Mouse (Mus musculus) limb, embryonic 10.5 days (tissue): Measurements from ENCODE around the gene Mrap. TPM values are rescaled to one million over a fixed set of nuclear protein-coding genes. Genes with fewer than 3 reads are reported as not detected.

Source experiments
- DNase-seq: peaks from one replicate; pipeline ENCODE4 v3.0.0-alpha.2; 2017; ENCODE audit warnings: low spot score
- H3K27ac ChIP-seq: fragments of 300-500 bp; sonication (generic); 2 replicates; pipeline ENCODE4 v1.5.1; 2016; ENCODE audit warnings: mild to moderate bottlenecking
- H3K27me3 ChIP-seq: fragments of 300-500 bp; sonication (generic); 2 replicates; pipeline ENCODE4 v1.6.1; 2016; ENCODE audit warnings: low read depth, mild to moderate bottlenecking; ENCODE audit not compliant: poor library complexity, severe bottlenecking
- H3K36me3 ChIP-seq: fragments of 300-500 bp; sonication (generic); 2 replicates; pipeline ENCODE4 v1.6.1; 2016; ENCODE audit warnings: mild to moderate bottlenecking, moderate library complexity
- H3K4me1 ChIP-seq: fragments of 300-500 bp; sonication (generic); 2 replicates; pipeline ENCODE4 v1.6.1; 2016
- H3K4me3 ChIP-seq: fragments of 300-500 bp; sonication (generic); 2 replicates; pipeline ENCODE4 v1.5.1; 2016; ENCODE audit warnings: mild to moderate bottlenecking, moderate library complexity
- H3K9me3 ChIP-seq: fragments of 300-500 bp; sonication (generic); replicated peaks from 2 replicates; pipeline ENCODE4 v1.6.1; 2016; ENCODE audit warnings: mild to moderate bottlenecking
- WGBS: fragments of 180-500 bp; shearing (Covaris S2); methylation state at CpG from one replicate; pipeline ENCODE4 v1.1.7; 2016; 5-methylcytosine and 5-hydroxymethylcytosine counted together
- polyA plus RNA-seq: library from polyadenylated mRNA; unstranded; fragments of >200 nt; fragmentation: Nextera tagmentation; extraction: Ambion mirVana; gene quantifications from 2 replicates; pipeline ENCODE4 v1.2.1, GENCODE M21; 2016

Mrap gene
- 1.1 and 3.7 TPM in 2 replicates for polyA plus RNA-seq

GRCm38 (mm10) chr16:90738092-90738956, at the start of gene Mrap:
Mrap (plus strand) TSS chr16:90738207.
- H3K4me3 ChIP-seq: no peak within 1 kb of the TSS
- 80% methylated on average over 26 of the region's 26 CpGs for WGBS
- no peaks in the 10 kb centered on the region for H3K36me3 ChIP-seq
- no peaks in the 10 kb centered on the region for H3K9me3 ChIP-seq
- H3K4me1 ChIP-seq: peaks cover 21% of the 10 kb centered on the region
- no peak for DNase-seq
- no peaks in the 10 kb centered on the region for H3K27me3 ChIP-seq
- peak within 1 kb of the TSS; percentile 53; the same call in 1 of the 2 replicates for H3K27ac ChIP-seq

GRCm38 (mm10) chr16:90692704-90693385, 45.2 kb upstream of the Mrap start:
- H3K4me1 ChIP-seq: no peaks in the 10 kb centered on the region
- H3K36me3 ChIP-seq: no peaks in the 10 kb centered on the region
- H3K4me3 ChIP-seq: no peak overlapping the region
- DNase-seq: no peak
- H3K9me3 ChIP-seq: no peaks in the 10 kb centered on the region
- H3K27ac ChIP-seq: no peak overlapping the region
- no peaks in the 10 kb centered on the region for H3K27me3 ChIP-seq
- WGBS: 88% methylated on average over 15 of the region's 15 CpGs

- Histone ChIP-seq H3K4me3 (no peak overlapping the region), H3K9me3 (no peaks in the 10 kb centered on the region), H3K27me3 (no peaks in the 10 kb centered on the region), H3K27ac (no peak overlapping the region), H3K36me3 (no peaks in the 10 kb centered on the region), H3K4me1 (no peaks in the 10 kb centered on the region)
- DNase-seq: no peak
- WGBS: 96% methylated on average over 5 of the region's 5 CpGs
These were observed 44.4 kb upstream of the Mrap start for GRCm38 (mm10) chr16:90693625-90694024.

- H3K27ac ChIP-seq: no peak overlapping the region
- no peak for DNase-seq
- no peaks in the 10 kb centered on the region for H3K27me3 ChIP-seq
- no peaks in the 10 kb centered on the region for H3K9me3 ChIP-seq
- H3K36me3 ChIP-seq: no peaks in the 10 kb centered on the region
- WGBS: 68% methylated on average over 9 of the region's 9 CpGs
- H3K4me1 ChIP-seq: no peaks in the 10 kb centered on the region
- no peak overlapping the region for H3K4me3 ChIP-seq
These were observed 43.3 kb upstream of the Mrap start for GRCm38 (mm10) chr16:90694719-90695118.

GRCm38 (mm10) chr16:90695121-90695520, 42.9 kb upstream of the Mrap start:
- 85% methylated on average over 10 of the region's 10 CpGs for WGBS
- no peak overlapping the region for H3K4me3 ChIP-seq
- no peak for DNase-seq
- H3K9me3 ChIP-seq: no peaks in the 10 kb centered on the region
- no peak overlapping the region for H3K27ac ChIP-seq
- H3K36me3 ChIP-seq: no peaks in the 10 kb centered on the region
- H3K4me1 ChIP-seq: no peaks in the 10 kb centered on the region
- H3K27me3 ChIP-seq: no peaks in the 10 kb centered on the region

GRCm38 (mm10) chr16:90696306-90696705, 41.7 kb upstream of the Mrap start:
- Histone ChIP-seq H3K27me3 (no peaks in the 10 kb centered on the region), H3K9me3 (no peaks in the 10 kb centered on the region), H3K36me3 (no peaks in the 10 kb centered on the region), H3K4me1 (no peaks in the 10 kb centered on the region), H3K4me3 (no peak overlapping the region), H3K27ac (no peak overlapping the region)
- WGBS: 81% methylated on average over 9 of the region's 9 CpGs
- DNase-seq: no peak

- Histone ChIP-seq H3K4me3 (no peak overlapping the region), H3K4me1 (peaks cover 16% of the 10 kb centered on the region), H3K27me3 (no peaks in the 10 kb centered on the region), H3K27ac (no peak overlapping the region), H3K9me3 (no peaks in the 10 kb centered on the region), H3K36me3 (no peaks in the 10 kb centered on the region)
- DNase-seq: no peak
- 90% methylated on average over 14 of the region's 14 CpGs for WGBS
These were observed 38.6 kb upstream of the Mrap start for GRCm38 (mm10) chr16:90699390-90699789.

GRCm38 (mm10) chr16:90701541-90701940, 36.5 kb upstream of the Mrap start:
- no peaks in the 10 kb centered on the region for H3K9me3 ChIP-seq
- WGBS: 97% methylated on average over 2 of the region's 2 CpGs
- no peak overlapping the region for H3K27ac ChIP-seq
- DNase-seq: no peak
- H3K36me3 ChIP-seq: no peaks in the 10 kb centered on the region
- peaks cover 22% of the 10 kb centered on the region for H3K4me1 ChIP-seq
- H3K4me3 ChIP-seq: no peak overlapping the region
- no peaks in the 10 kb centered on the region for H3K27me3 ChIP-seq

- DNase-seq: no peak
- Histone ChIP-seq H3K27me3 (no peaks in the 10 kb centered on the region), H3K27ac (peak overlapping the region; percentile 22; the same call in 1 of the 2 replicates), H3K4me3 (no peak overlapping the region), H3K9me3 (no peaks in the 10 kb centered on the region), H3K4me1 (peaks cover 22% of the 10 kb centered on the region), H3K36me3 (no peaks in the 10 kb centered on the region)
- WGBS: 2% methylated on average over 1 of the region's 1 CpGs
These were observed 34.4 kb upstream of the Mrap start for GRCm38 (mm10) chr16:90703646-90704045.

GRCm38 (mm10) chr16:90704161-90704825, 33.7 kb upstream of the Mrap start:
- Histone ChIP-seq H3K4me3 (no peak overlapping the region), H3K4me1 (peaks cover 25% of the 10 kb centered on the region), H3K27me3 (no peaks in the 10 kb centered on the region), H3K36me3 (no peaks in the 10 kb centered on the region), H3K9me3 (no peaks in the 10 kb centered on the region), H3K27ac (peak overlapping the region; percentile 50; the same call in 1 of the 2 replicates)
- 35% methylated on average over 13 of the region's 13 CpGs for WGBS
- DNase-seq: no peak

GRCm38 (mm10) chr16:90706279-90706678, 31.7 kb upstream of the Mrap start:
- Histone ChIP-seq H3K9me3 (no peaks in the 10 kb centered on the region), H3K27me3 (no peaks in the 10 kb centered on the region), H3K27ac (no peak overlapping the region), H3K36me3 (no peaks in the 10 kb centered on the region), H3K4me3 (no peak overlapping the region), H3K4me1 (peaks cover 38% of the 10 kb centered on the region)
- DNase-seq: no peak
- WGBS: 15% methylated on average over 3 of the region's 3 CpGs

- H3K4me1 ChIP-seq: peaks cover 36% of the 10 kb centered on the region
- DNase-seq: no peak
- no peak overlapping the region for H3K4me3 ChIP-seq
- H3K27me3 ChIP-seq: peaks cover 7% of the 10 kb centered on the region; the same call in 1 of the 2 replicates
- 66% methylated on average over 17 of the region's 17 CpGs for WGBS
- H3K9me3 ChIP-seq: no peaks in the 10 kb centered on the region
- no peaks in the 10 kb centered on the region for H3K36me3 ChIP-seq
- no peak overlapping the region for H3K27ac ChIP-seq
These were observed 28.2 kb upstream of the Mrap start for GRCm38 (mm10) chr16:90709711-90710289.
